Mouse (Mus musculus) macrophage (primary cell): Measurements from ENCODE around the gene Ovol1. TPM values are rescaled to one million over a fixed set of nuclear protein-coding genes. Genes with fewer than 3 reads are reported as not detected.

Source experiments
- H3K27ac ChIP-seq: fragments of 350-480 bp; formaldehyde crosslinking; 2 replicates; pipeline ENCODE4 v1.9.0; 2021
- H3K36me3 ChIP-seq: fragments of 350-480 bp; formaldehyde crosslinking; 2 replicates; pipeline ENCODE4 v1.9.0; 2021; ENCODE audit errors: inconsistent target
- H3K4me3 ChIP-seq: fragments of 350-480 bp; formaldehyde crosslinking; 2 replicates; pipeline ENCODE4 v1.9.0; 2021; ENCODE audit errors: inconsistent target
- H3K79me2 ChIP-seq: fragments of 350-480 bp; formaldehyde crosslinking; 2 replicates; pipeline ENCODE4 v1.9.0; 2021; ENCODE audit errors: inconsistent target
- WGBS: methylation state at CpG from one replicate; pipeline ENCODE4 v1.1.7; 2026; ENCODE audit warnings: inconsistent platforms; ENCODE audit not compliant: missing documents; 5-methylcytosine and 5-hydroxymethylcytosine counted together
- polyA plus RNA-seq: library from polyadenylated mRNA; stranded (reverse); fragments of 250-400 nt; gene quantifications from 3 replicates; pipeline ENCODE4 v1.2.4, GENCODE M21; 2018; ENCODE audit warnings: inconsistent platforms
- total RNA-seq, 78 experiments: library from RNA; depleted of rRNA; stranded (reverse); fragments of 250-400 nt; gene quantifications; 1 replicate in 9 of 78; 2 replicates in 24 of 78; 3 replicates in 43 of 78; 4 replicates in 2 of 78; pipeline ENCODE4 v1.2.4; 2018; ENCODE audit warnings: inconsistent platforms in 56 of 78

Gene Ovol1
- total RNA-seq (2018; cell fraction: chromatin; rRNA removed): 1 to 10 TPM in 1 of 26 experiments, under 1 TPM in 4, not detected in 21; 0.22 to 1.0 (median 0.37) TPM
- under 1 TPM in 10 of 26 experiments, not detected in 16; 0.04 to 0.28 (median 0.10) TPM for total RNA-seq (2018; cell fraction: cytosol; rRNA removed)
- under 1 TPM in 6 of 26 experiments, not detected in 20; 0.14 to 0.58 (median 0.19) TPM for total RNA-seq (2018; cell fraction: nucleus; rRNA removed)
- polyA plus RNA-seq: 0.11 TPM in 1 of 3 replicates, not detected in the others

GRCm38 (mm10) chr19:5560457-5561041 is at the start of gene Ovol1:
Ovol1 (minus strand) TSS chr19:5560646.
- Histone ChIP-seq H3K4me3 (no peak within 1 kb of the TSS), H3K79me2 (no peaks in the 10 kb centered on the region), H3K27ac (no peak within 1 kb of the TSS), H3K36me3 (no peaks in the 10 kb centered on the region)
- 1% methylated on average over 57 of the region's 57 CpGs for WGBS

- Histone ChIP-seq H3K36me3 (peaks cover 36% of the 10 kb centered on the region), H3K79me2 (peaks cover 12% of the 10 kb centered on the region; the same call in 1 of the 2 replicates), H3K4me3 (peak within 1 kb of the TSS; percentile 62), H3K27ac (peak within 1 kb of the TSS; percentile 90)
- WGBS: 3% methylated on average over 41 of the region's 55 CpGs
Measured at GRCm38 (mm10) chr19:5609547-5610404, 49.3 kb upstream of the Ovol1 start, which contains the start of gene Kat5. Kat5 (minus strand) TSS chr19:5610237.

GRCm38 (mm10) chr19:5609171-5609546 is 48.7 kb upstream of the Ovol1 start:
- WGBS: 53% methylated on average over 10 of the region's 10 CpGs
- Histone ChIP-seq H3K79me2 (peaks cover 12% of the 10 kb centered on the region; the same call in 1 of the 2 replicates), H3K36me3 (peaks cover 41% of the 10 kb centered on the region), H3K27ac (peak overlapping the region; percentile 90), H3K4me3 (peak overlapping the region; percentile 62)

- Histone ChIP-seq H3K27ac (no peak overlapping the region), H3K79me2 (peaks cover 12% of the 10 kb centered on the region; the same call in 1 of the 2 replicates), H3K4me3 (0 out of 2 replicates have a peak overlapping the region, but pooled peaks have one; percentile 62), H3K36me3 (peaks cover 41% of the 10 kb centered on the region)
- 96% methylated on average over 13 of the region's 13 CpGs for WGBS
Measured at GRCm38 (mm10) chr19:5608707-5609106, 48.3 kb upstream of the Ovol1 start.

DNA sequence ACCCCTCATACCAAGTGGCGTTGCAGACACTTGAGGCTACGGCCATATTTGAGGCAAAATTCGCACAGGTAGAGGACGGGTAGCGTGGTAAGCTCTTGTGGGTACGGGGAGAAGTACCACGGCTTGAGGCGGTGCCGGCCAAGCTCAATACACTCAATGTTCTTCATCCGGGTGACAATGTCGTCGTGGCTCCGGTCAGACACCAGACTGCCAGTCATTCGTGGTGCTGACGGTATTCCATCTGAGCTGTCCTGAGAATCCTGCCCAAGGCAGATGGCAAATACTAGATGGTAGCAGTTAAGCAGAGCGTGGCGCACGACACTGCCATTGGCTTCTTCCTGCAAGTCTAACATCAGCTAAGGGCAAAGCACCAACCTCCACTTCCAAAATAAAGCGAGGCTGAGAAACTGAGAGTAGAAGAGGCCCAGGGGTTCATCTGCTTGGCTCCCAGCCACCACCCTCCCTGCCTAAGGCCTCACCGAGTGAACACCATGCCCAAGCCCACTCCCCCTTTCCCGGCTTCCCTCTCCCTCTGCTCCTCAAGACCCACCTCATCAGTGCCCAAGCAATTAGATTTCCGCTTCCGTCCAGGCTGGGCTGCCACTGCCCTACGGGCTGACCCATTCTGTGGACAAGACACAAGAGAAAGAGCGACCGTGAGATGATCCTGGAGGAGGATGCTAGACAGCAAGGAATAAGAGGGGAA is 47.4 kb upstream of the Ovol1 start:
- peaks cover 19% of the 10 kb centered on the region; the same call in 1 of the 2 replicates for H3K79me2 ChIP-seq
- 94% methylated on average over 24 of the region's 26 CpGs for WGBS
- peaks cover 41% of the 10 kb centered on the region for H3K36me3 ChIP-seq

DNA sequence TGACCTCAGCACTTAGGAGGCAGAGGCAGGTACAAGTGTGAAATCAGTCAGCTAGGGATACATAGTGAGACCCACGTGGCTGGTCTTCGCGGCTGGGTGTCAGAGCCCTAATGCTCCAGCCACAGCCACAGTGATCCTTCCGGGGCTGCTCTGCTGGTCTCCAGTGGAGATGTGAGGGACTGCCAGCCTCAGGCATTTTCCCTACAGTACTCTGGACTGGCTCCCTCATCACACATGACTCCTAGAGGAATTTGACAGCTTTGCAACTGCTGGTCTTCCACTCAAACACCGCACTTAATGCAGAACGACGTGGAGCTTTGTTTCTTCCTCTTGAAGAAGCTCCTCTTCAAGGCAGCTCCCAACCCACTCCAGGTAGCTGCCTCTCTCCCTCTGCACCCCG is 45.8 kb upstream of the Ovol1 start:
- Histone ChIP-seq H3K4me3 (no peak overlapping the region), H3K27ac (no peak overlapping the region), H3K36me3 (peaks cover 41% of the 10 kb centered on the region), H3K79me2 (peaks cover 27% of the 10 kb centered on the region)
- 89% methylated on average over 8 of the region's 8 CpGs for WGBS

More for the DNA sequence above, 47.4 kb upstream of the Ovol1 start:
- H3K4me3 ChIP-seq: no peak overlapping the region
- no peak overlapping the region for H3K27ac ChIP-seq

DNA sequence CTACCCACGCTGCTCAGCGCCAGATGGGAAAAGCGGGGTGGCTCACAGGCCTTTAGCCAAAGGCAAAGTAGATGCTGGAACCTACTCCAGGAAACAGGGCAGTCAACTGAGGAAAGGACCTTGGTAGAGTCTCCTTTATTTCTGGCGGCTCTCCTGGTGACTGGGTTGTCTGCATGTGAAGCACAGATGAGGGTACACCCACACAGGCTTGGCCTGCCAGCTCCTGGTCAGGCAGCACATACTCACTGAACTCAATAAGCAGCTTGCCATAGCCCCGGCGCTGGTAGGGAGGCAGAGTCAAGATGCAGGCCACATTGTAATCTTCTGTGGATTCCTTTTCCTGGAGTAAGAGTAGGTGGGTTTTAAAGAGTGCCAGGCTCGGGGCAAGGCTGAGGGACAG is 44.7 kb upstream of the Ovol1 start:
- Histone ChIP-seq H3K36me3 (peaks cover 41% of the 10 kb centered on the region), H3K79me2 (peaks cover 27% of the 10 kb centered on the region)

DNA sequence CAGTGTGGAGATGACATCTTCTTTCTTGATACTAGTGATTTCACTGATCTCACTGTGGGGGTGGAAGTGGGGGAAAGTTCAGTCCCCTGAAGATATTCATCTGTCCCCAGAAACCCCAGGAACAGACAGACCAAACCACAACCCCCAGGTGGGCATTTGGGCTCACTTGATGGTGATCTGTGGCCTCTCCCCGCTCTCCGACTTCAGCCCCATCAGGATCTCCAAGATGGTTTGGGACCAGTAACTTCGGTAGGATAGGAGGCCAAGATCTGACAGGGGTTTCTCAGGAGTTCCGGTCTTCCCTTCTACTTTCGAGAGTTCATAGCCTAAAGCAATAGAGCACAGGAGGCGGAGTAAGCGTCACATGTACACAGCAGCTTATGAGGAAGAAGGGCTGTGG is 43.2 kb upstream of the Ovol1 start:
- H3K27ac ChIP-seq: no peak overlapping the region
- H3K36me3 ChIP-seq: peaks cover 41% of the 10 kb centered on the region
- 67% methylated on average over 7 of the region's 7 CpGs for WGBS
- H3K79me2 ChIP-seq: peaks cover 18% of the 10 kb centered on the region
- no peak overlapping the region for H3K4me3 ChIP-seq

More for the DNA sequence above, 44.7 kb upstream of the Ovol1 start:
- H3K27ac ChIP-seq: no peak overlapping the region
- 95% methylated on average over 7 of the region's 7 CpGs for WGBS
- no peak overlapping the region for H3K4me3 ChIP-seq

- peak within 1 kb of the TSS; percentile 25; the same call in 1 of the 2 replicates for H3K27ac ChIP-seq
- under 1% methylated on average over 61 of the region's 64 CpGs for whole genome bisulfite sequencing
Measured at GRCm38 (mm10) chr19:5601752-5602541, 41.5 kb upstream of the Ovol1 start, which contains the start of gene Rnaseh2c. Rnaseh2c (plus strand) TSS chr19:5601873.

DNA sequence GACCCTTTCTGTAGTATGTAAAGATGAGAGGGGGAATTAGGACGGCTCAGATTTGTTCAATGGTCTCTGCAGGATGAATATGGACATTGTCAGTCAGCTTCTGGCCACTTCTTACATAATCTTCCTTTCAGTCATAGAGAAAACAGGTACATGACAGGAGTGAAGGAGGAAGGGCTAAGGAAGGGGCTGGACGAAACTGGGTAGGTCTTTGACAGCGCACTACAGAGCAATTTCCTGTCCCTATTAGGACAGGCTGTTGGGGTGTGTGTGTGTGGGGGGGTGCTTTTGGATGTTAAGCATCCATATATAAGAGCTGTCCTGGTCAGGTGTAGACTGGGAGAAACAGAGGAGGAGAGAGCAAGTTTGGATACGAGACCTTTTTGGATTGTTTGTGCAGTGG is 38.8 kb upstream of the Ovol1 start:
- no peak overlapping the region for H3K4me3 ChIP-seq
- WGBS: 65% methylated on average over 4 of the region's 4 CpGs
- no peak overlapping the region for H3K27ac ChIP-seq
- H3K36me3 ChIP-seq: no peaks in the 10 kb centered on the region
- peaks cover 15% of the 10 kb centered on the region for H3K79me2 ChIP-seq

More at GRCm38 (mm10) chr19:5601752-5602541, 41.5 kb upstream of the Ovol1 start, which contains the start of gene Rnaseh2c:
- Histone ChIP-seq H3K36me3 (peaks cover 26% of the 10 kb centered on the region), H3K4me3 (peak within 1 kb of the TSS; percentile 73), H3K79me2 (peaks cover 15% of the 10 kb centered on the region)

DNA sequence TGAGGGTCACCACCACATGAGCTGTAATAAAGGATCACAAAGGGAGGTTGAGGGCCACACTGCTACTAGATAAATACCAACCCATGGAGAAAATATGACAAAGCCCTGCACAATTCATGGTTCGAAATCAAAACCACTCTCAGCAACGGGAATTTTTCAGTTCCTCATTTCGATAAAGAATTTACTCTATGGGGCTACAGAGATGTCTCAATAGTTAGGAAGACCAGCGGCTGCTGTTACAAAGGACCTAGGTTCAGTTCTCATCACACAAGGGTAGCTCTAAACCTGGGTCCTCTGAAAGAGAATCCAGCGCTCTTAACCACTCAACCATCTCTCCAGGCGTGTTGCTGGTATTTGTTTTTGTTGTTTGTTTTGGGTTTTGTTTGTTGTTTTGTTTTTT is 31.4 kb upstream of the Ovol1 start:
- Histone ChIP-seq H3K4me3 (no peak overlapping the region), H3K79me2 (no peaks in the 10 kb centered on the region), H3K27ac (no peak overlapping the region), H3K36me3 (no peaks in the 10 kb centered on the region)
- 19% methylated on average over 6 of the region's 6 CpGs for whole genome bisulfite sequencing

DNA sequence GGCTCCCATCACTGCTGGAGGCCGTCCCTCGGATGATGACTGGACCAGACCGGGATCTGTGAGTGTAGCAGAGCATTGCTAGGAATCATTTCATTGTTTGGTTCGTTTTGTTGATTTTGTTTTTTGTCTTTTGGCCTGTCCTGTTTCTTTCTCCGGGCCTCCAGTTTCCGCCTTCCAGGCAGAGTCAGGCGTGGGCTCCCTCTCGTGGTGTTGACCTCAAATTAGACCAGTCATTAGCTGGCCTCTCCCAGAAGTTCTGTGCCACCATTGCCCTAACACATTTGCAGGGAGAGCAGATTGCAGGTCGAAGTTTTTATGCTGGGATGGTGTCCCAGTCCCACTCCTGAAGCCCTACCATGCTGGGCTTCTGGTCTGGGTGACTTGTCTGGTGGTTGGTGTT is 28.7 kb upstream of the Ovol1 start:
- no peak overlapping the region for H3K27ac ChIP-seq
- 83% methylated on average over 9 of the region's 9 CpGs for WGBS
- no peaks in the 10 kb centered on the region for H3K79me2 ChIP-seq
- H3K4me3 ChIP-seq: no peak overlapping the region
- no peaks in the 10 kb centered on the region for H3K36me3 ChIP-seq

GRCm38 (mm10) chr19:5581995-5582394 is 21.5 kb upstream of the Ovol1 start:
- H3K27ac ChIP-seq: no peak overlapping the region
- WGBS: 86% methylated on average over 2 of the region's 2 CpGs
- H3K36me3 ChIP-seq: no peaks in the 10 kb centered on the region
- no peak overlapping the region for H3K4me3 ChIP-seq
- H3K79me2 ChIP-seq: no peaks in the 10 kb centered on the region
